Mouse (Mus musculus): ENCODE results near the gene Abca8a. TPM values are rescaled to one million over a fixed set of nuclear protein-coding genes. Genes with fewer than 3 reads are reported as not detected.

Abca8a gene
- polyA plus RNA-seq (2017; shearing (Covaris generic)), result under 1 TPM in 1 of 2 experiments, not detected in 1; 0.28 TPM

GRCm38 (mm10) chr11:110095858-110096257, at the start of gene Abca8a:
Gene Abca8a (minus strand): TSS chr11:110095978.

GRCm38 (mm10) chr11:109995624-109996023, 100.2 kb downstream of the Abca8a start, which contains the start of gene Abca8b:
Gene Abca8b (minus strand): TSS chr11:109995845.

Other genes with a start within 250 kb of the Abca8a start
- under 1 TPM; 0.12 to 0.23 TPM for gene Abca8b, start 100.1 kb downstream of the Abca8a start, polyA plus RNA-seq (2017; shearing (Covaris generic))
- gene Abca9, start 72.2 kb upstream of the Abca8a start, polyA plus RNA-seq (2017; shearing (Covaris generic)), result under 1 TPM in 1 of 2 experiments, not detected in 1; 0.43 TPM
- under 1 TPM; 0.04 to 0.20 TPM for gene Abca6, start 155.8 kb upstream of the Abca8a start, polyA plus RNA-seq (2017; shearing (Covaris generic))
- 1 to 10 TPM in 1 of 2 experiments, under 1 TPM in 1; 0.71 to 2.6 TPM for gene Abca5, start 241.7 kb upstream of the Abca8a start, polyA plus RNA-seq (2017; shearing (Covaris generic))